Mouse (Mus musculus) right cerebral cortex, adult 18-20 months (tissue): Measurements from ENCODE around the gene Lrrc7.
A peak's percentile ranks its signal among the peaks of the same experiment; 100 is the strongest.
"Not testable (repeated sequence)": the region's sequence is repeated elsewhere in the genome, so short reads cannot be mapped to it uniquely, and the experiment has no call there.

ENCODE experiments used
- DNase-seq: peaks from one replicate; pipeline ENCODE4 v3.0.0; 2022; ENCODE audit warnings: mixed read lengths

Lrrc7 gene

DNA sequence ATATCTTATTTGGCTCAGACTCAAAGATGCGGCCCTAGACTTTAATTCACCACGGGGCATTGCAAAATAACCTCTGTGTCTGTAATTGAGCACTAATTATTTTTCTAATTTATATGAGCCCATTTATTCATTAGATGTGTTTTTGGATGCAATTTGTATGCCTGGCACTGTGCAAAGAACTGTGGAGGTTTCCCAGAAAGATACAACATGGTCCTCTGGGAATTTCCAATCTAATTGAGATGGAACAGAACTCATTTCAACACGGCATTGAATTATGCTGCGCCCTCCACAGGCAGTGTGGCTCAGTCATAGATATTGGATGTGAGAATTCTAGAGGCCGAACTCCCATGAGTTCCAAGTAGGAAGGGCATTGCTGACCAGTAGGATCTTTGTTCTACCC, 397.6 kb downstream of the Lrrc7 start:
- no peak for DNase-seq

DNA sequence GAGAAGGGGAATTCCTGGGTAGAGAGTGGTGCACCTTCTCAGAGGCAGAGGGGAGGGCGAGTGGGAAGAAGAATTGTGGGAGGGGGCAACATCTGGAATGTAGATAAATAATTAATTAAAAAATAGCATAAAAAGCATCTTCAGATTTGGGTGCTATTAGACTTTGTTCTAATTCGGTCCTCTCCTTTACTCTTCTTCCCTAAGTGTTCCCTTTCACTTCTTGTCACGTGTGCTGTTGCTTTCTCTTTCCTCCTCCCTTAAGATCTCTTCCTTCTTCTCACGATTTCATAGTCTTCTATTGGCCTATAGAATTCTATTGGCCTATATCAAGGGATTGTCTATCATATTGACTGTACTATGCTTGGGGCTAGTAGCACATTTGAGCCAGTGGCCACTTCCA, 398.9 kb downstream of the Lrrc7 start:
- no peak for DNase-seq

DNA sequence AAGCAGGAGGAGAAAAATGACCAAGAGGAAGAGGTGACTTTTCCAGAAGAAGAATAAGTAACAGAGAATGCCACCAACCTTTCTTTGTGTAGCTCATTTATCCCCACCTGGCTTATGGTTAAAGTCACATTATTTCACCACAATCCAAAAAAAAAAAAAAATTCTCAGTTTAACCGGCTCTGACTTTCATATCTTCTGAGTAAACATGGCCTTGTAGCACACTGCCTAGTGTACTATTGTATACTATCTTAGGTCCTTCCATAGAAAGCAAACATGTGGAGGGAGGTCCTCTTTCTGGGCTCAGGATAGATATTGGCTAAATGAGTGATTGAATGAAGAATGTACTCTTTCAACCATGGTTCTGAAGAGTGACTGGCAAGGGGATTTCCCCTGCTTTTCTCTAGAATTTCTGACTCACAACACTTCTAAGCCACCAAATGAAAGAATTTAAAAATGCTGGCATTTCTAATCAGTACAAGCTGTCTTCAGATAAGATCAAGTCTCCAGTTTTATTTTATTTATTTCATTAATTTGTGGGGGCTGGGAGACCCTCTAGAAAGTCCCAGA, 400.0 kb downstream of the Lrrc7 start:
- DNase-seq: no peak

GRCm38 (mm10) chr3:158155515-158156286, 406.3 kb downstream of the Lrrc7 start:
- no peak for DNase-seq

DNA sequence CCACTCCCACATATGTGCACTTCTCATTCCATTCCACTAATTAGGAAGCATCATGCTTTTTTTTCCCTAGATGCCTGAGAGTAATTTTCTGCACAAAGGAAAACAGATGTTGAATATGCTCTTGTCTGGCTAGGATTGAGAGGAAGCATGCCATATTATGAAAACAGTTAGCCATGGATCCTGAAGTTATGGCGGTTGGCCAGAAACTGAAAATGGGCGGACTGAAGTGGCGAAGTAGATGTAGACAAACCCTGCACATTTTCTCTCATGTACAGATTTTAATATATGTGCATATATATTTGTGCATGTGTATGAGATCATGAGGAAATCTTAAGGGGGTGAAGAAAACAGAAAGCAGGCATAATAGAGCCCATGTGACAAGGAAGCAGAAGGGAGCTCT, 407.9 kb downstream of the Lrrc7 start:
- DNase-seq: no peak

DNA sequence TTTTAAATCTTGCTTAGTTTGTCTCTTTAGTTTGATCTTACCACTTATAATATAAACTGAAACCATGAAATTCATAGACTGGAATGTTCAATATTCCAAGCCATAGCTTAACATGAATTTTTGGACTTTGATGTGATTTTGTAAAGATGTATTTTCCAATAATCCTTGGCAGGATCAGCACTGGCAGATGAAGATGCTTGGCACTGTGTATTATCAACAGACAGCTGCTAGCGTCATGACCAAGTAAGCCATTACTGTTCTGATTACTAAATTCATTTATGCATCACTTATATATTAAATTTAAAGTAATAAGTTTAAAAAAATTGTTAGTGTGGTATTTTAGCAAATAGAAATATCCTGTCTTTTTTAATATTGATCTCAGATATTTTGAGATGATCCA, 413.0 kb downstream of the Lrrc7 start:
- no peak for DNase-seq

DNA sequence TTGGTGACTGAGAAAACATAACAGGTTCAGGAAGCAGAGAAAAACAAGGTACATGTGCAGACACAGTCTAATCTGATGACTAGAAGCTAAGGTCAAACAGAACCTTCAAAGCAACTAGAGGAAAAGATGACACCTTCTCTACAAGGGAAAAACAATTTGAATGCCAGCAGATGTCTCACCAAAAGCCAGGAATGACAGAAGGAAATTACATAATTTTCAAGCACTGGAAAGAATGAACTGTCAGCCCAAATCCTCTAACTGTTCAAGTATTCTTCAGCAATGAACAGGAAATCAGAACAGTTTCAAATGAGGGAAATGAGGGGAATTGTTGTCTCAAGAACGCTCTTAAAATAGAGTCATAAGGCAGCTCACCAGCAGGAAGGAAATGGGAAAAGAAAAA, 421.4 kb downstream of the Lrrc7 start:
- DNase-seq: no peak

DNA sequence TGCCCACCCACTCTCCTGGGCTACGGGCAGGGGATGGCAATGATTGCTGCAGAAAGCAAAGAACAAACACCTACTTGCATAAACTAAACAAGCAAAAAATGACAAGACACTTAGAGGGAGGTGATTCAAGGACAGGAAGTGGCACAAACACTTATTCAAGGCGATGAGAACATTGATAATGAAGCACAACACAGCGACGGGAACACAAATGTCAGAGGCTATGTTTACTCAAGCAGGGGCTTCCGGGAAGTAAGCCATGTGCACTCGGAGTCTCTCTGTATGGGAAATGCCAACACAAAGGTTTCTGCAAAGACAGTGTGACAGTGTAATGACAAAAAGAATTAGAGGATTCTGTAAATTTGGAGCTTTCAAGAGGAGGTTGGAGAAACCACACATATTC, 424.2 kb downstream of the Lrrc7 start:
- no peak for DNase-seq

- no peak for DNase-seq
Measured at GRCm38 (mm10) chr3:158131672-158132071, 430.3 kb downstream of the Lrrc7 start.

GRCm38 (mm10) chr3:158131233-158131632, 430.8 kb downstream of the Lrrc7 start:
- no peak for DNase-seq

DNA sequence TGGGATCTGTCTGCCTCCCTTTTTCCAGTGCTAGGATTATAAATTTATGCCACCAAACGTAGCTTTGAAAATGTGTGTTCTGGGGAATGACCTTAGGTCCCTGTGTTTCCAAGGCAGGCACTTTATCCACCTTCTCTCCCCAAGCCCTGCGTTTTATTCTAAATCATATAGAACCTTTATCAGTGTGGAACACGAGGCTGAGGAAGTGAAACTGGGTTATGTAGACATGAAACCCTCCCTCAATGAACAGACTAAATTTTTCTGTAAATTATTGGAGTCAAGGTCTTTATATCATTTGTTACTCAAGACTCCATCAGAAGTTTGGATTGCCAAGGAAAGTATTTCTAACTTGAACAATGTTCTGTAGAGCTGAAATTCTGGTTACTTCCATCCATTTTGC, 439.1 kb downstream of the Lrrc7 start:
- no peak for DNase-seq

GRCm38 (mm10) chr3:158105260-158105659, 456.8 kb downstream of the Lrrc7 start:
- DNase-seq: no peak

- no peak for DNase-seq
Measured at GRCm38 (mm10) chr3:158103467-158103866, 458.6 kb downstream of the Lrrc7 start.

DNA sequence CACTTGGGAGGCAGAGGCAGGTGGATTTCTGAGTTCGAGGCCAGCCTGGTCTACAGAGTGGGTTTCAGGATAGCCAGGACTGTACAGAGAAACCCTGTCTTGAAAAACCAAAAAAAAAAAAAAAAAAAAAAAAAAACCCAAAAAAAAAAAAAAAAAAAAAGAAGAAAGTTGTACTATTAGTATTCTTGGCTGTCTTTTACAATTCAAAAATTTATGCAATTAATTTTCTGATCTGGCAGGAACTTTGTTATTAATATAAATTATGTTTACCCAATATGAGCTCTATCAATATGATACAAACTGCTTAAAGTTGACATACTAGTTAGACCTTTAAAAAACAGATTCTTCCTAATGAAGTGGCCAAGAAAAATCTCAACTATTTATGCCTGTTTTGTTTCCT, 459.5 kb downstream of the Lrrc7 start:
- DNase-seq: not testable (repeated sequence)

DNA sequence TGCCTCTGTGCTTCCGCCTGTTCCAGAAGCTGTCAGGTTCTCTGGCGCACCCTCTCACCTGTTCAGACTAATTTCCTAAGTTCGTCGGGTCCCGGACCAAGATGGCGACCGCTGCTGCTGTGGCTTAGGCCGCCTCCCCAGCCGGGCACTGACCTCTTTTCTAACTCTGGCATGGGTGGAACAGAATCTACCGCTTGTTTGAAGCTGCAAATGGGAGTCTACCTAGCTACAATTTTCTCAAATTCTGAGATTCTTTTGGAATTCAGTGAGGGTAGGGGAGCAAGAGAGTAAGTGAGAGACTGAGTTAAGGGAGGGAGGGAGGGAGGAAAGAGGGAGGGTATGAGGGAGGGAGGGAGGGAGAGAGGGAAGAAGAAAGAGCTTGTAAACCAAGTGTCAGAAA, 460.0 kb downstream of the Lrrc7 start:
- not testable (repeated sequence) for DNase-seq

DNA sequence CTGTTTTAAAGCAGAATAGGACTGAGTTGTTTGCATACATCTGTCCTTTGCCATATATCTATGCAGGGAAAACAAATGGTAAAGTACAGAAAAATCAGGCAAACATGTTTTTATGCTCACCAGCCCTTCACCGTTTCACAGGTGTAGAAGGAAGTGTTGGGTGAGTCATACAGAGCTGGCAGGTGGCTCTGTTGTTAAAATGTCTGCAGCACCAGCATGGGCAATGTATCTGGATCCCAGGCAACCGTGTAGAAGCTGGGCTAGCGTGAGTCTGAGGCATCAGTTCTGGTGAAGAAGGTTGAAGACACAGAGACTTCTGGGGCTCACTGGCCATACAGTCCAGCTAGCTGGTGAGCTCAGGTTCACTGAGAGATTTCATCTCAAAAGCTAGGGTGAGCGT, 468.1 kb downstream of the Lrrc7 start:
- DNase-seq: peak; percentile 18

- DNase-seq: peak; percentile 19
Measured at GRCm38 (mm10) chr3:158091601-158092000, 470.4 kb downstream of the Lrrc7 start.

DNA sequence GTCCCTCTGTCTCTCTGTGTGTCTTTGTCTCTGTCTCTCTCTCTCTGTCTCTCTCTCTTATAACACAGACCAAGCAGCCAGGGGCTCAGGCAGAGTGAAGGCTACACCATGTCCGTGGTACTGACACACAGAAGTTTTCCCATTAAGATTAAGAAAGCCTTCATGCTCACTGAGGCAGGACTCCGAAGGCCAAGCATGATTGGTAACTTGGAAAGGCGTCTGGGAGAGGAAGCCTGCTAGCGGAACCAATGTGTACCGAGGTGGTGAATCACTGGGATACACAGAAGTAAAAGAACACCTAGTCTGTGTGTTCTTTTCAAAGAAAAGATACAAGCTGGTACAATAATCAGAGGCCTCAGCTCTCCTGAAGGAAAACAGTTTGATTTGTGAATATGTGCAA, 484.2 kb downstream of the Lrrc7 start:
- DNase-seq: no peak

DNA sequence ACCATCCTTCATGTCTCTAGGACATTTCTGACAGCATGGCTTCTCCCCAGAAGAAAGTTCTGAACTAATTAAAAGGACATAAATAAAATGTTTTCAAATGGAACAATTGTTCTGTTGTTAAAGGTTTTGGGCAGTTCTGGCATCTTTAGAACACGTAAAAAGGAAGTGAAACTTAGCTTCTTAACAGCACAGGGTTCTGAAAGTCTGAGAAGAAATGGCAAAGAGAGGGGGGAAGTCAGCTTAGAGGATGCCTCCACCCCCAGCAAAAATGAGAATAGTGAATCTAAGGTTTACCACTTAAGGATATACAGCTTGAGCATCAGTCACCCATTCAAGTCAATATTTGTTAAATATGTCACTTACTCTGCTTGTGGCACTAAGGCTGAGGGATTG, 484.6 kb downstream of the Lrrc7 start:
- DNase-seq: no peak

DNA sequence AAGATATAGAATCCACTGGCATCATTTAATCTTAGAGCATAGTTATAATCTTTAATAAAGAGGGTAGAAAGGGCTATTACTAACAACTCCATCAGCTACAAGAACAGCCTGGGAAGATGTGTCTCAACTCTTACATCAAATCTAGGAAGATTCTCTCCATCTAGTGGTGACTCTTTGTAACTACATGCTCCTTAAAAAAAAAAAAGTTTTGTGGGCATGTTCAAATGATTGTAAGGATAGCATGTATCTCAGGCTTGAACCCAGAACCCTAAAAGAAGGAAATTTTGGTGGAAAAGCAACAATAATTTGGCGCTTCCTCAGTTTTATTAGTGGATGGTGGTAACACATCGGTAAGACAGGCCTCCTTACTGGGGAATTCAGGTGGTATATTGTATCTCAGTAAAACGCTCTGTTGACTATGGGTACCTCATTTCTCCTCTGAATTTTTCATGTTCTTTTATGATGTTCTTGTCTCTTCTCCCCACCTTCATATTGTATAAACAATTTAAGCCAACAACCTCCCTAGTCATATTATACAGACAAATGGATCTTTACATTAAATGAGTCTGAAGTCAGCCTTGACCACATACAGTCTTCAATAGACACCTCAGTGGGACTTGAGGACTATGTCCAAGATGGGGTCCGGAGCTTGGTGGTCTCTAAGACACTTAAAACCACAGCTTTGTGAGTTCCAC, 485.2 kb downstream of the Lrrc7 start:
- no peak for DNase-seq

DNA sequence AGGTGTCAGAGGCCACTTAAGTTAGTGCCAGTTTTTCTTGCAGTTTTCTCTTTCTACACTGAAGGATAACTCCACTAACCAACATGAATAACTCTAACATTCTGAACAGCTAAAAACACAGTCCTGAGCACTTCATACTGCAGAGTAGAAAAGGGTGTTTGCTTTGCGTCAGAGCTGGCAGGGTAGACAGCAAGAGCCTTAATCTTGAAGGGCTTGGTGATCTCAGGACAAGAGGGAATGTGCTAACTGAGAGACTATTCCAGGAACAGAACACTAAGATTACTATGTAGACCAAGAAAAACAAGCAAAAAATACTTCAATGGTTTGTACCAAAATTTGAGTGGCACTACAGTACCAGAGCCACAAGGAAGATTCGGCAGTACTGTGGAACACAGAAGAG, 487.0 kb downstream of the Lrrc7 start:
- no peak for DNase-seq

GRCm38 (mm10) chr3:158068613-158069263, 493.3 kb downstream of the Lrrc7 start:
- DNase-seq: no peak

- DNase-seq: no peak
Measured at GRCm38 (mm10) chr3:158067916-158068315, 494.1 kb downstream of the Lrrc7 start.

DNA sequence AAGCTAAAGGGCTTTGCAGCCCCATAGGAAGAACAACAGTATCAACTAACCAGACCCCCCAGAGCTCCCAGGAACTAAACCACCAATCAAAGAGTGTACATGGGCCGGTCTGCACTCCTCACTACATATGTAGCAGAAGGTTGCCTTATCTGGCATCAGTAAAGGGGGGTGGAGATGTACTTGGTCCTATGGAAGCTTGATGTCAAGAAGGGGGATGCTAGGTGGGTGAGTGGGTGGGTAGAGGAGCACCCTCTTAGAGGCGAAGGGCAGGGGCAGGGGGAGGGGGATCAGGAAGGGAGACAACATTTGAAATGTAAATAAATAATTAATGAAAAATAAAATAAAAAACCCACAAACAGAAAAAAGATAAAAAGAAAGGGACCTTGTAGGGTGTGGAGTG, 496.8 kb downstream of the Lrrc7 start:
- no peak for DNase-seq
